10 mouse cellular contexts compared by ENCODE assay signal in genomic region chr16:44778538-44779147, GRCm38 (mm10). TPM values are rescaled to one million over a fixed set of nuclear protein-coding genes. Genes with fewer than 3 reads are reported as not detected.
A peak's percentile ranks its signal among the peaks of the same experiment; 100 is the strongest.
DNase-seq lines count a peak whose midpoint lies in the region; ATAC-seq lines count a peak whose summit lies in the region.
"Had no signal": no experiment of that assay in that cellular context is flagged by ENCODE, and none has a peak within 500 bp of the region (broad histone marks: within the 10 kb centered on the region; RNA-seq: fewer than 3 reads in every experiment).

No protein-coding gene starts in this region.

- no peaks in the 10 kb centered on the region for H3K27me3 ChIP-seq in intestine, embryonic 15.5 days (replicated peaks)
- H3K27me3 ChIP-seq in lung, embryonic 16.5 days (ENCODE audit: control insufficient read depth, insufficient read depth, low read depth, low read length): no peaks in the 10 kb centered on the region
- no peaks in the 10 kb centered on the region for H3K27me3 ChIP-seq in forebrain, embryonic 16.5 days (replicated peaks; ENCODE audit: control insufficient read depth, insufficient read depth, low read length)
- H3K27me3 ChIP-seq: embryonic facial prominence, embryonic 12.5 days had no signal

- H3K9me3 ChIP-seq in intestine, embryonic 15.5 days: no peaks in the 10 kb centered on the region
- no peaks in the 10 kb centered on the region for H3K9me3 ChIP-seq in lung, embryonic 16.5 days (ENCODE audit: control insufficient read depth, low read length)
- no peaks in the 10 kb centered on the region for H3K9me3 ChIP-seq in forebrain, embryonic 16.5 days (ENCODE audit: control insufficient read depth, low read length)
- H3K9me3 ChIP-seq: embryonic facial prominence, embryonic 12.5 days had no signal

- no peak overlapping the region for H3K4me3 ChIP-seq in intestine, embryonic 15.5 days (replicated peaks)
- H3K4me3 ChIP-seq in lung, embryonic 16.5 days (ENCODE audit: low read length): peak overlapping the region; percentile 33
- no peak overlapping the region for H3K4me3 ChIP-seq in forebrain, embryonic 16.5 days (replicated peaks; ENCODE audit: low read length)
- H3K4me3 ChIP-seq: embryonic facial prominence, embryonic 12.5 days had no signal

- ATAC-seq in intestine, embryonic 15.5 days: no peak
- peak; percentile 73 for ATAC-seq in lung, embryonic 16.5 days (ENCODE audit: low read depth)
- ATAC-seq in forebrain, embryonic 16.5 days: no peak

- no peaks in the 10 kb centered on the region for H3K36me3 ChIP-seq in intestine, embryonic 15.5 days
- no peaks in the 10 kb centered on the region for H3K36me3 ChIP-seq in lung, embryonic 16.5 days (ENCODE audit: control insufficient read depth, insufficient read depth, low read length)
- no peaks in the 10 kb centered on the region for H3K36me3 ChIP-seq in forebrain, embryonic 16.5 days (ENCODE audit: control insufficient read depth, insufficient read depth)
- H3K36me3 ChIP-seq: embryonic facial prominence, embryonic 12.5 days had no signal

- no peaks in the 10 kb centered on the region for H3K4me1 ChIP-seq in intestine, embryonic 15.5 days (replicated peaks)
- H3K4me1 ChIP-seq in lung, embryonic 16.5 days (replicated peaks; ENCODE audit: control insufficient read depth, insufficient read depth, low read length): no peaks in the 10 kb centered on the region
- H3K4me1 ChIP-seq in forebrain, embryonic 16.5 days (replicated peaks; ENCODE audit: control insufficient read depth, insufficient read depth, low read length): no peaks in the 10 kb centered on the region
- H3K4me1 ChIP-seq: embryonic facial prominence, embryonic 12.5 days had no signal

- H3K27ac ChIP-seq in intestine, embryonic 15.5 days: no peak overlapping the region
- H3K27ac ChIP-seq in lung, embryonic 16.5 days (ENCODE audit: low read length): peak overlapping the region; percentile 17; the same call in 1 of the 2 replicates
- H3K27ac ChIP-seq in forebrain, embryonic 16.5 days (ENCODE audit: low read length): no peak overlapping the region
- H3K27ac ChIP-seq: embryonic facial prominence, embryonic 12.5 days had no signal

- 58% methylated on average over 17 of the region's 17 CpGs for WGBS in intestine, embryonic 15.5 days
- WGBS in lung, embryonic 16.5 days: 31% methylated on average over 17 of the region's 17 CpGs
- 84% methylated on average over 17 of the region's 17 CpGs for WGBS in forebrain, embryonic 16.5 days

- no peak overlapping the region for H3K9ac ChIP-seq in intestine, embryonic 15.5 days
- H3K9ac ChIP-seq in lung, embryonic 16.5 days (ENCODE audit: low read length): peak overlapping the region; percentile 47; the same call in 1 of the 2 replicates
- no peak overlapping the region for H3K9ac ChIP-seq in forebrain, embryonic 16.5 days (replicated peaks; ENCODE audit: low read depth, low read length)
- H3K9ac ChIP-seq: embryonic facial prominence, embryonic 12.5 days had no signal

- H3K4me2 ChIP-seq in intestine, embryonic 15.5 days (replicated peaks): peak overlapping the region; percentile 17
- peak overlapping the region; percentile 52 for H3K4me2 ChIP-seq in lung, embryonic 16.5 days (ENCODE audit: low read depth, low read length)
- no peak overlapping the region for H3K4me2 ChIP-seq in forebrain, embryonic 16.5 days (ENCODE audit: low read length)
- H3K4me2 ChIP-seq: embryonic facial prominence, embryonic 12.5 days had no signal

- peak; percentile 28 for DNase-seq in adrenal gland, adult 2 months
- no peak for DNase-seq in adrenal gland, postnatal 10 days
- peak; percentile 53 for DNase-seq in T-cell, adult 2 months (ENCODE audit: low spot score)
- peak; percentile 60 for DNase-seq in thymus, postnatal 14 days
- DNase-seq in adrenal gland, postnatal 25 days: no peak

RNA-seq across cellular contexts. Expression of gene Cd200r1, which starts 13.1 kb away (rescaled TPM):
- under 1 TPM; 0.14 to 0.38 TPM for total RNA-seq in adrenal gland, adult 2 months (2021)
- 0.15 and 0.19 TPM in 2 replicates for polyA plus RNA-seq in adrenal gland, adult 2 months (2012; rRNA removed)
- under 1 TPM; 0.67 to 0.84 TPM for total RNA-seq in adrenal gland, postnatal 10 days (2021)
- 0.98 and 1.1 TPM in 2 replicates for polyA plus RNA-seq in intestine, embryonic 15.5 days (2015; fragmentation: Nextera tagmentation; extraction: Ambion mirVana)
- polyA plus RNA-seq in lung, embryonic 16.5 days (2015; fragmentation: Nextera tagmentation; extraction: Ambion mirVana): 1.1 and 1.2 TPM in 2 replicates
- polyA plus RNA-seq in forebrain, embryonic 16.5 days (2015; fragmentation: Nextera tagmentation; extraction: Ambion mirVana): 0.48 and 0.52 TPM in 2 replicates
- total RNA-seq in adrenal gland, postnatal 25 days (2021): not detected in 2 replicates

RNA-seq across cellular contexts. Expression of gene Gtpbp8, which starts 32.5 kb away (rescaled TPM):
- 10 to 100 TPM; 14.9 to 17.8 TPM for total RNA-seq in adrenal gland, adult 2 months (2021)
- 13.5 and 14.1 TPM in 2 replicates for polyA plus RNA-seq in adrenal gland, adult 2 months (2012; rRNA removed)
- 10 to 100 TPM; 16.7 to 21.6 TPM for total RNA-seq in adrenal gland, postnatal 10 days (2021)
- polyA plus RNA-seq in intestine, embryonic 15.5 days (2015; fragmentation: Nextera tagmentation; extraction: Ambion mirVana): 30.0 and 35.0 TPM in 2 replicates
- 27.9 and 29.7 TPM in 2 replicates for polyA plus RNA-seq in lung, embryonic 16.5 days (2015; fragmentation: Nextera tagmentation; extraction: Ambion mirVana)
- polyA plus RNA-seq in forebrain, embryonic 16.5 days (2015; fragmentation: Nextera tagmentation; extraction: Ambion mirVana): 35.9 and 38.5 TPM in 2 replicates
- 19.8 and 24.2 TPM in 2 replicates for total RNA-seq in adrenal gland, postnatal 25 days (2021)

RNA-seq across cellular contexts. Expression of gene Cd200r4, which starts 32.9 kb away (rescaled TPM):
- not detected for total RNA-seq in adrenal gland, adult 2 months (2021)
- polyA plus RNA-seq in adrenal gland, adult 2 months (2012; rRNA removed): 0.04 TPM in 1 of 2 replicates, not detected in the other
- total RNA-seq in adrenal gland, postnatal 10 days (2021): under 1 TPM in 1 of 2 experiments, not detected in 1; 0.18 TPM
- 0.25 and 0.28 TPM in 2 replicates for polyA plus RNA-seq in intestine, embryonic 15.5 days (2015; fragmentation: Nextera tagmentation; extraction: Ambion mirVana)
- 0.11 and 0.28 TPM in 2 replicates for polyA plus RNA-seq in lung, embryonic 16.5 days (2015; fragmentation: Nextera tagmentation; extraction: Ambion mirVana)
- not detected in 2 replicates for polyA plus RNA-seq in forebrain, embryonic 16.5 days (2015; fragmentation: Nextera tagmentation; extraction: Ambion mirVana)
- total RNA-seq in adrenal gland, postnatal 25 days (2021): not detected in 2 replicates
- polyA plus RNA-seq: embryonic facial prominence, embryonic 12.5 days; neural tube, embryonic 11.5 days had no signal

RNA-seq across cellular contexts. Expression of gene Nepro, which starts 54.5 kb away (rescaled TPM):
- total RNA-seq in adrenal gland, adult 2 months (2021): 10 to 100 TPM in 1 of 2 experiments, 1 to 10 TPM in 1; 9.9 to 12.1 TPM
- 5.1 and 5.2 TPM in 2 replicates for polyA plus RNA-seq in adrenal gland, adult 2 months (2012; rRNA removed)
- total RNA-seq in adrenal gland, postnatal 10 days (2021): 1 to 10 TPM; 9.1 to 9.3 TPM
- polyA plus RNA-seq in intestine, embryonic 15.5 days (2015; fragmentation: Nextera tagmentation; extraction: Ambion mirVana): 7.6 and 8.2 TPM in 2 replicates
- polyA plus RNA-seq in lung, embryonic 16.5 days (2015; fragmentation: Nextera tagmentation; extraction: Ambion mirVana): 8.1 and 8.4 TPM in 2 replicates
- polyA plus RNA-seq in forebrain, embryonic 16.5 days (2015; fragmentation: Nextera tagmentation; extraction: Ambion mirVana): 4.9 and 5.6 TPM in 2 replicates
- 10.5 and 10.7 TPM in 2 replicates for total RNA-seq in adrenal gland, postnatal 25 days (2021)

Comparison
In these comparisons a context has a peak if more than half of its experiments do, and no peak if none do; other contexts are left out.
1. DNase-seq: peak in adrenal gland, adult 2 months (single experiment), T-cell, adult 2 months (single experiment) and thymus, postnatal 14 days (single experiment); none in adrenal gland, postnatal 10 days (single experiment) and adrenal gland, postnatal 25 days (single experiment).